Comparison of ENCODE assay signal across 8 mouse cellular contexts in genomic region chr3:95672461-95672860, GRCm38 (mm10). TPM values are rescaled to one million over a fixed set of nuclear protein-coding genes. Genes with fewer than 3 reads are reported as not detected.
A peak's percentile ranks its signal among the peaks of the same experiment; 100 is the strongest.
DNase-seq lines count a peak whose midpoint lies in the region; ATAC-seq and TF ChIP-seq lines count a peak whose summit lies in the region.

No protein-coding gene starts in this region.

- H3K27ac ChIP-seq in gastrocnemius, adult 2 months, result peak overlapping the region; percentile 96
- peak overlapping the region; percentile 93 to 97 for H3K27ac ChIP-seq in heart, embryonic 14.5 days (replicated peaks in 1 of 2; ENCODE audit: control insufficient read depth in 1 of 2, insufficient read depth in 1 of 2, low read depth in 2 of 2, low read length in 2 of 2)

- H3K9me3 ChIP-seq in heart, embryonic 14.5 days (ENCODE audit: control insufficient read depth, low read length), result no peaks in the 10 kb centered on the region

- peak overlapping the region; percentile 58 for H3K4me2 ChIP-seq in heart, embryonic 14.5 days (ENCODE audit: low read length)

- ATAC-seq in heart, embryonic 14.5 days (ENCODE audit: insufficient number of reproducible peaks, insufficient read depth, low FRiP score, low read depth), result no peak

- H3K9ac ChIP-seq in heart, embryonic 14.5 days (ENCODE audit: low read length), result peak overlapping the region; percentile 67

- peaks cover 56 to 74% of the 10 kb centered on the region in 2 experiments for H3K4me1 ChIP-seq in heart, embryonic 14.5 days (ENCODE audit: control insufficient read depth in 2 of 2, insufficient read depth in 2 of 2, low read length in 2 of 2)

- intact Hi-C loops in gastrocnemius, adult 2 months (cut with DNase I), result no loop called here

- no peaks in the 10 kb centered on the region for H3K27me3 ChIP-seq in heart, embryonic 14.5 days (ENCODE audit: control insufficient read depth, insufficient read depth, low read length)

- peaks cover 27% of the 10 kb centered on the region for H3K36me3 ChIP-seq in heart, embryonic 14.5 days (ENCODE audit: control insufficient read depth, insufficient read depth, low read length)

- peak; percentile 24 for DNase-seq in gastrocnemius, adult 2 months
- no peak for DNase-seq in gastrocnemius, postnatal 10 days
- peak; percentile 77 to 80 for DNase-seq in B cell, adult 2 months
- peak; percentile 63 for DNase-seq in lung, postnatal 10 days
- DNase-seq in c-Kit-positive CD71-positive TER-119-positive erythroid progenitor cells, embryonic 14.5 days (ENCODE audit: low spot score), result no peak
- DNase-seq in embryo, embryonic 9.5 days (ENCODE audit: extremely low spot score), result no peak
- no peak for DNase-seq in cerebellum, postnatal 4 days (ENCODE audit: low spot score in 2 of 2)

- no peak for TF ChIP-seq CTCF in gastrocnemius, adult 2 months (IDR thresholded peaks at IDR 0.05)

- 46% methylated on average over 3 of the region's 3 CpGs for whole genome bisulfite sequencing in heart, embryonic 14.5 days

- peak overlapping the region; percentile 66 for H3K4me3 ChIP-seq in gastrocnemius, adult 2 months
- H3K4me3 ChIP-seq in heart, embryonic 14.5 days (ENCODE audit: control insufficient read depth in 1 of 2, insufficient read depth in 1 of 2, low read depth in 1 of 2, low read length in 2 of 2), result no peak overlapping the region

RNA-seq across cellular contexts. Expression of gene Mcl1, which starts 13.9 kb away (rescaled TPM):
- total RNA-seq in gastrocnemius, adult 2 months (2021), result 100 to 1,000 TPM; 110 to 123 TPM
- total RNA-seq in gastrocnemius, postnatal 10 days (2021), result 100 to 1,000 TPM in 1 of 2 experiments, 10 to 100 TPM in 1; 96.8 to 111 TPM
- 54.3 and 57.2 TPM in 2 replicates for polyA plus RNA-seq in heart, embryonic 14.5 days (2014; fragmentation: Nextera tagmentation; extraction: Ambion mirVana)

RNA-seq across cellular contexts. Expression of gene Adamtsl4, which starts 15.3 kb away (rescaled TPM):
- total RNA-seq in gastrocnemius, adult 2 months (2021), result 10 to 100 TPM; 17.2 to 32.0 TPM
- 10 to 100 TPM; 23.9 to 26.3 TPM for total RNA-seq in gastrocnemius, postnatal 10 days (2021)
- polyA plus RNA-seq in heart, embryonic 14.5 days (2014; fragmentation: Nextera tagmentation; extraction: Ambion mirVana), result 6.3 and 7.0 TPM in 2 replicates

RNA-seq across cellular contexts. Expression of gene Ensa, which starts 47.7 kb away (rescaled TPM):
- total RNA-seq in gastrocnemius, adult 2 months (2021), result 100 to 1,000 TPM in 1 of 2 experiments, 10 to 100 TPM in 1; 97.2 to 102 TPM
- 10 to 100 TPM; 80.1 to 80.2 TPM for total RNA-seq in gastrocnemius, postnatal 10 days (2021)
- 47.4 and 51.1 TPM in 2 replicates for polyA plus RNA-seq in heart, embryonic 14.5 days (2014; fragmentation: Nextera tagmentation; extraction: Ambion mirVana)

Comparison
In these comparisons a context has a peak if more than half of its experiments do, and no peak if none do; other contexts are left out.
1. DNase-seq: peak in gastrocnemius, adult 2 months (single experiment), B cell, adult 2 months (2 of 2) and lung, postnatal 10 days (single experiment); none in gastrocnemius, postnatal 10 days (single experiment), c-Kit-positive CD71-positive TER-119-positive erythroid progenitor cells, embryonic 14.5 days (single experiment), embryo, embryonic 9.5 days (single experiment) and cerebellum, postnatal 4 days (0 of 2).